Mouse (Mus musculus) 3134 (cell line): Measurements from ENCODE around the gene Zic1.

ENCODE experiments used
- DNase-seq: peaks from one replicate; pipeline ENCODE4 v3.0.0-alpha.2; 2011; ENCODE audit warnings: low spot score; ENCODE audit not compliant: insufficient read length; ENCODE audit errors: extremely low read depth

Zic1 gene

GRCm38 (mm10) chr9:91369293-91369991, 3.8 kb upstream of the Zic1 start:
- DNase-seq = no peak

- DNase-seq = no peak
Observed at GRCm38 (mm10) chr9:91368946-91369292, 3.3 kb upstream of the Zic1 start.

GRCm38 (mm10) chr9:91368150-91368549, 2.5 kb upstream of the Zic1 start:
- DNase-seq = no peak

DNA sequence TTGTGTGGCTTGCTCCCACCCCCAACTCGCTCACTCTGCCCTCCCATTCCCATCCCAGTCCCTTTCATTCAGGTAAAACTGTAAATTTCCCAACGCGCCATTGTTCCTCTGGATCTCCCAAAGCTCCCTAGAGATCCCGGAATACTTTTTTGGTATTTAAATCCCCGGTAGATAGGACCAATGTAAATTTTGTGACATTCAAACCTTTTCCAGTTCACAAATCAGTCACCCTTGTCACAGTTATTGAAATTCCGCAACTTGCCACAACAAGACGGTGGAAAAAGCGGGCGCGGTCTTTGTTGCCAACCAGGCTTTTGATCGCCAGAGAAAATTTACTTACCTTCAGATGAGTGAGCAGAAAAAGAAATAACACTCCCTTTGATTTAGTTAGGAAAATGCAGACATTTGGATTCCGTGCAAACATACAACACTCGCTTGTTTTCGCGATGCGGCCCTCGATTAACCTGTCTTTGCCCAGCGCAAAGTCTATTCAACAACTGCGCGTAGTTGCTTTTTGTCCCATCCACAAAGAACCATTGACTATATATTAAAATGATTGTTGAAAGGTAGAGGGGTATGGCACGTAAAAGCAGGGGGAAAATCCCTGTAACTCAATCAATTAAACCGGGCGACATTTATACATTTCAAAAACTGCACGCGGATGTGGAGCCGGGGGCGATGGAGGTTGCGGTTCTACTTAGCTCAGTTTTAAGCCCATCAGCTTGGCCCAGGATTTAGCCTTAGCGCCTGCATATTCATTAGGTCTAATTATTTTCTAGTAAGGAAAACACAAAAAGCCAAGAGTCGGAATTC, 1.6 kb upstream of the Zic1 start:
- no peak for DNase-seq

- no peak for DNase-seq
Observed at GRCm38 (mm10) chr9:91366226-91366998, 802 bp upstream of the Zic1 start.

GRCm38 (mm10) chr9:91364971-91365501, 574 bp downstream of the Zic1 start:
- no peak for DNase-seq

GRCm38 (mm10) chr9:91364127-91364970, 1.3 kb downstream of the Zic1 start:
- no peak for DNase-seq

DNA sequence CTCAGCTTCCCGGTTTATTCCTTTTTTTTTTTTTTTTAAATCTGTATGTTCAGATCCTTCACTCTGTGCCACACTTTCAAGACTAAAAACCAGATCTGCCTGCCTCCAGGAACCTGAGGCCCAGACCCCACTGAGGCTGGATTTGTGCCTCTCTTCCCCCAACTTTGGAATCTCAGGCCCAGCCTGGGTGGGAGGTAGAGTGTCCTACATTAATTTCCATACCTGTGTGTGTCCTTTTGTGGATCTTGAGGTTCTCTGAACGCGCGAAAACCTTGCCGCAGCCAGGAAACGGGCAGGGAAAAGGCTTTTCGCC, 1.8 kb downstream of the Zic1 start:
- DNase-seq = no peak

GRCm38 (mm10) chr9:91363011-91363730, 2.4 kb downstream of the Zic1 start:
- no peak for DNase-seq

DNA sequence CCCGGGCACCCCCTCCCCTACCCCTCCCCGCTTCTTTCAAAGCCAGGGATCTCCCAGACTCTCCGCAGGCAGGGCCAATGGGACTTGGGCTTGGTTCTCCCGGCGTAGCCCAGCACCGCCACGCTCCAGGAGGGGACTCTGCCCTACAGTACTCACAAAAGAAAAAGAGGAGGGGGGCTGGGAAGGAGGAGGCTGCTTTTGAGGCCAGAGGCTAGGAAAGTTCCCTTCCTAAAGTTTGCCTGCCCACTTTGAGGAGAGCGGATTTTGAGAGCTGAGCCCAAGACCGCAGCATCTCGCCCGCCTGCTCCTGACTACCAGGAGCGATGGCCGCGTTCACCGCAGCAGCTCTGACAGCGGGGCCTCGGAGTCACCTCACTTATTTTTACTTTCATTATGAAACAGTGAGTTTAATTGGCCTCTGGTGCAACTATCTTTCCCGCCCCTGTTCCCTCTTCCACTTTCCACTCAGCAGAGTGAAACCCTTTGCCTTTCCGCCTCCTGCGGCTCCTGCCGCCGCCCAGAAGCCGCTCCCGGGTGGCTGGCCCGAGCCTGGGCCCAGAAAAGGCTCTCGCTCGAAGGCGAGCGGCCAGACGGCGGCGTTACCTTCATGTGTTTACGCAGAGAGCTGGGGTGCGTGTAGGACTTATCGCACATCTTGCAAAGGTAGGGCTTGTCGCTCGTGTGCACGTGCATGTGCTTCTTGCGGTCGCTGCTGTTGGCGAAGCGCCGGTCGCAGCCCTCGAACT, 3.6 kb downstream of the Zic1 start, which contains the start of gene Zic4:
Zic4 (plus strand) TSS at position 558 of the 746 bp plus-strand sequence.
- DNase-seq = no peak

- no peak for DNase-seq
Observed at GRCm38 (mm10) chr9:91361033-91361855, 4.4 kb downstream of the Zic1 start.

- DNase-seq = no peak
Observed at GRCm38 (mm10) chr9:91360151-91361032, 5.2 kb downstream of the Zic1 start.

GRCm38 (mm10) chr9:91358851-91359687, 6.5 kb downstream of the Zic1 start:
- no peak for DNase-seq

DNA sequence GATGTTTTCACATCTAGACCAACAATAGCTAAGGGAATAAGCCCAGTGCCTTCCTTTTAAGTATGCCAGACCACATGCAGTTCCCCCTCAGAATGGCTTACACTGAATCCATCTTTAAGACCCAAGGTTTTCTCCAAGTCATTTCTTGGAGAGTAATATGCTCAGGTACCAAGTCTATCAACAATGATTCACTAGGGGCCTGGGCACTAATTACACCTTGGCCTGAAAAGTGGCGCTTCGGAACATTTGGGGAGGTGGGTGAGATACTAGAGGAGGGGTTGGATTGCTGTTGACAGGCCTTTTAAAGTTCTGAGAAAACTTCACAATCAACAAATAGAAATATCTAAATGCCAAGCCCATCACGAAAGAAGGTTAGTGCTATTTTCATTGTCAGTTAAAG, 8.3 kb downstream of the Zic1 start:
- no peak for DNase-seq

DNA sequence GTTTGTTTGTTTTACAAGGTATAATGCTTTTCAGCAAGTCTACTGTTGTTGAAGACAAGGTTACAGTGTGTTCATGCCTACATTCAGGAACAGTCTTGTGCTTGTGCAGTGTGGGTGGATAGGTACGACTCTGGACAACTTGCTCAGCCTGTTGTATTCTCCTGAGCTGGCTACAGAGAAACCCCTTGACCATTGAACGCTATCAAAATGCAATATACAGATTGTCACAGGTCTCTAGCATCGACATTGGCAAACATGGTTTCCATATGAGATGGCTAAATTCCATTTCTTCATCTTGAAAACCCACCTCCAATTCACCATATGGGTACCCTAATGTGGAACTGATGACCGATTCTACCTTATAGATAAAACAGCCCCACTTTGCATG, 9.3 kb downstream of the Zic1 start:
- DNase-seq = no peak

DNA sequence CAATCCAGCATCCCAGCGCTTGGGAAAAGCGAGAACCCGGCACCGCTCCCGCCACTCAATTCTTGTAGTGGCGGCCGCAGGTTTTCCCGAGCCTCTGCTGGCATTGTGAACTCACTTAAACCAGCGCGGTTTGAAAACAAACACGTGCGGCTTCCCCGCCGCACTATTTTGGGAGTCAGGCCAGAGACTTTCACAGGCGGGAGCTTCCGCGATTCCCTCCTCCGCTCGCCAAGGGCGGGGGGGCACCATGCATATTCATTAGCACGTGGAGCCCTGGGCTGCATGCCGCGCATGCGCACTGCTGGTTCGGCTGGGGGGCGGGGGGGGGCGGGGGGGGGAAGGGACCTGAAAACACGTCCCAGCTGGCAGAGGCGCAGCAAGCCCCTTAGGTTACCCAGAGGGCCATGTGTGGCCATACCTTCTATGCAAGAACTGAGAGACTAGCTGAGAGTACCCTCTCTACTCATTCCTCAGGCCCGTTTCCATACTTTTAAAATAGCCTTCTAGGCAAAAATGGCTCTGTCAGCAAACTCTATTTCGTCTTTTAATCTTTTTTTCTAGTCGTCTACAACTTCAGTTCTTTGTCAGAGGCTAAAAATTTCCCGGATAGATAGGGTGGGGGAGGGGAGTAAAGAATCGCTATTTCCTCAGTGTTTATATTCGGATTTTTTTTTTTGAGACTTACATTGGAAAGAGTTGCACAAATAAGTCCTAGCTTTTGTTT, 9.8 kb downstream of the Zic1 start:
- DNase-seq = no peak
